Mouse (Mus musculus) adrenal gland, postnatal 4 days (tissue): ENCODE data around the gene Gm45717. TPM values are rescaled to one million over a fixed set of nuclear protein-coding genes. Genes with fewer than 3 reads are reported as not detected.
"Not testable (repeated sequence)": the region's sequence is repeated elsewhere in the genome, so short reads cannot be mapped to it uniquely, and the experiment has no call there.

Source experiments
- DNase-seq, 2 experiments: peaks; one replicate each; pipeline ENCODE4 v3.0.0; 2021 to 2022; ENCODE audit warnings: low spot score in 2 of 2, mixed read lengths in 2 of 2
- total RNA-seq, 2 experiments: library from RNA; stranded (reverse); gene quantifications; 2 replicates each; pipeline ENCODE4 v1.2.3; 2021

Gm45717 gene
- total RNA-seq, 2 experiments from 2014 or later = not detected

GRCm38 (mm10) chr7:140970931-140971330, 15.2 kb upstream of the Gm45717 start:
- no peak for DNase-seq

- not testable (repeated sequence) for DNase-seq
Measured at GRCm38 (mm10) chr7:140968710-140969109, 13.0 kb upstream of the Gm45717 start.

- no peak for DNase-seq
Measured at GRCm38 (mm10) chr7:140967862-140968591, 12.3 kb upstream of the Gm45717 start.

GRCm38 (mm10) chr7:140966921-140967320, 11.2 kb upstream of the Gm45717 start, which contains the start of gene Ifitm1:
Gene Ifitm1 (plus strand): TSS chr7:140967221.
- no peak for DNase-seq

- DNase-seq = no peak
Measured at GRCm38 (mm10) chr7:140962733-140963132, 7.0 kb upstream of the Gm45717 start.

GRCm38 (mm10) chr7:140961416-140961815, 5.7 kb upstream of the Gm45717 start:
- no peak for DNase-seq

- DNase-seq = no peak
Measured at GRCm38 (mm10) chr7:140960026-140960425, 4.3 kb upstream of the Gm45717 start.

GRCm38 (mm10) chr7:140959181-140959901, 3.6 kb upstream of the Gm45717 start:
- no peak for DNase-seq

- no peak for DNase-seq
Measured at GRCm38 (mm10) chr7:140956556-140956869, 776 bp upstream of the Gm45717 start.

GRCm38 (mm10) chr7:140955342-140955741, 395 bp downstream of the Gm45717 start:
- DNase-seq = no peak

- DNase-seq = no peak
Measured at GRCm38 (mm10) chr7:140954733-140955071, 1.0 kb downstream of the Gm45717 start.

GRCm38 (mm10) chr7:140953800-140954732, 1.7 kb downstream of the Gm45717 start:
- no peak for DNase-seq

- no peak for DNase-seq
Measured at GRCm38 (mm10) chr7:140953133-140953532, 2.6 kb downstream of the Gm45717 start.

- no peak for DNase-seq
Measured at GRCm38 (mm10) chr7:140952441-140952840, 3.3 kb downstream of the Gm45717 start.

- no peak for DNase-seq
Measured at GRCm38 (mm10) chr7:140951765-140952164, 4.0 kb downstream of the Gm45717 start.

GRCm38 (mm10) chr7:140951051-140951450, 4.7 kb downstream of the Gm45717 start:
- DNase-seq = no peak

GRCm38 (mm10) chr7:140949824-140950530, 5.8 kb downstream of the Gm45717 start, which contains the start of gene Ifitm5:
Gene Ifitm5 (minus strand): TSS chr7:140950291.
- no peak for DNase-seq

- DNase-seq = no peak
Measured at GRCm38 (mm10) chr7:140949255-140949654, 6.5 kb downstream of the Gm45717 start.

- DNase-seq = no peak
Measured at GRCm38 (mm10) chr7:140948161-140948560, 7.6 kb downstream of the Gm45717 start.

GRCm38 (mm10) chr7:140946980-140947379, 8.8 kb downstream of the Gm45717 start:
- DNase-seq = no peak

- no peak for DNase-seq
Measured at GRCm38 (mm10) chr7:140946311-140946710, 9.4 kb downstream of the Gm45717 start.
